Mouse (Mus musculus): ENCODE measurements at regions not wholly inside any gene's neighbourhood (a gene's known extent, or its start where the extent isn't known, plus 50 kb on each side); places are given as distances from the start of the nearest gene placed in this dataset.

GRCm38 (mm10) chr10:112742123-112742522, 186.7 kb downstream of the Atxn7l3b start:
- H3K4me3 ChIP-seq (ENCODE audit: low read depth, low read length), result no peak overlapping the region
- H3K27ac ChIP-seq (ENCODE audit: low read depth, low read length), result no peak overlapping the region
- H3K9me3 ChIP-seq (ENCODE audit: control insufficient read depth, low read length), result no peaks in the 10 kb centered on the region
- no peak overlapping the region for H3K9ac ChIP-seq (ENCODE audit: low read depth, low read length)
- DNase-seq (ENCODE audit: low spot score) (no peak), ATAC-seq (replicated peaks; ENCODE audit: low FRiP score) (no peak)
- WGBS, result 83% methylated on average over 8 of the region's 8 CpGs
- H3K4me2 ChIP-seq, result no peak overlapping the region
- H3K36me3 ChIP-seq (ENCODE audit: control insufficient read depth, insufficient read depth, low read length), result no peaks in the 10 kb centered on the region
- H3K4me1 ChIP-seq (replicated peaks; ENCODE audit: control insufficient read depth, insufficient read depth, low read length), result no peaks in the 10 kb centered on the region
- no peaks in the 10 kb centered on the region for H3K27me3 ChIP-seq (replicated peaks; ENCODE audit: control insufficient read depth, insufficient read depth, low read length)

Measured in liver, embryonic 11.5 days (tissue).